Mouse (Mus musculus): ENCODE data around the gene Ankub1. TPM values are rescaled to one million over a fixed set of nuclear protein-coding genes. Genes with fewer than 3 reads are reported as not detected.

The Ankub1 gene
- 0.27 and 0.37 TPM in 2 replicates for polyA plus RNA-seq (2015; fragmentation: Nextera tagmentation; extraction: Ambion mirVana)

GRCm38 (mm10) chr3:57692719-57693118, at the start of gene Ankub1:
TSS of gene Ankub1 (minus strand) at chr3:57692799.
- Histone ChIP-seq H3K27ac (replicated peaks) (no peak within 1 kb of the TSS), H3K4me1 (replicated peaks) (no peaks in the 10 kb centered on the region), H3K4me2 (no peak within 1 kb of the TSS), H3K27me3 (no peaks in the 10 kb centered on the region), H3K9me3 (no peaks in the 10 kb centered on the region), H3K36me3 (no peaks in the 10 kb centered on the region), H3K9ac (no peak within 1 kb of the TSS), H3K4me3 (no peak within 1 kb of the TSS)
- ATAC-seq (ENCODE audit: low FRiP score, low read depth), result no peak
- WGBS, result 41% methylated on average over 2 of the region's 2 CpGs

GRCm38 (mm10) chr3:57739830-57740229, 47.2 kb upstream of the Ankub1 start:
- no peak overlapping the region for H3K4me2 ChIP-seq
- ATAC-seq (ENCODE audit: low FRiP score, low read depth), result no peak
- WGBS, result 98% methylated on average over 1 of the region's 1 CpGs

GRCm38 (mm10) chr3:57736419-57737095, 44.0 kb upstream of the Ankub1 start:
- WGBS, result 2% methylated on average over 13 of the region's 13 CpGs
- Histone ChIP-seq H3K27me3 (no peaks in the 10 kb centered on the region), H3K27ac (replicated peaks) (peak overlapping the region; percentile 94), H3K4me3 (peak overlapping the region; percentile 83), H3K36me3 (no peaks in the 10 kb centered on the region), H3K4me1 (replicated peaks) (peaks cover 22% of the 10 kb centered on the region), H3K9me3 (no peaks in the 10 kb centered on the region), H3K9ac (peak overlapping the region; percentile 75), H3K4me2 (peak overlapping the region; percentile 77)
- ATAC-seq (ENCODE audit: low FRiP score, low read depth), result no peak

More at GRCm38 (mm10) chr3:57739830-57740229, 47.2 kb upstream of the Ankub1 start:
- no peak overlapping the region for H3K4me3 ChIP-seq
- peaks cover 21% of the 10 kb centered on the region for H3K4me1 ChIP-seq (replicated peaks)
- no peaks in the 10 kb centered on the region for H3K9me3 ChIP-seq
- no peaks in the 10 kb centered on the region for H3K36me3 ChIP-seq
- H3K27me3 ChIP-seq, result no peaks in the 10 kb centered on the region
- no peak overlapping the region for H3K9ac ChIP-seq
- no peak overlapping the region for H3K27ac ChIP-seq (replicated peaks)

- ATAC-seq (ENCODE audit: low FRiP score, low read depth), result peak; percentile 100
- Histone ChIP-seq H3K9ac (peak within 1 kb of the TSS; percentile 75), H3K4me1 (replicated peaks) (peaks cover 22% of the 10 kb centered on the region), H3K27ac (replicated peaks) (peak within 1 kb of the TSS; percentile 94), H3K36me3 (no peaks in the 10 kb centered on the region), H3K27me3 (no peaks in the 10 kb centered on the region), H3K9me3 (no peaks in the 10 kb centered on the region), H3K4me3 (peak within 1 kb of the TSS; percentile 83), H3K4me2 (peak within 1 kb of the TSS; percentile 77)
- under 1% methylated on average over 59 of the region's 59 CpGs for WGBS
Measured at GRCm38 (mm10) chr3:57735511-57736370, 43.1 kb upstream of the Ankub1 start, which contains the start of gene Rnf13. TSS of gene Rnf13 (plus strand) at chr3:57736062.

GRCm38 (mm10) chr3:57732206-57732915, 39.8 kb upstream of the Ankub1 start:
- no peaks in the 10 kb centered on the region for H3K27me3 ChIP-seq
- 76% methylated on average over 5 of the region's 5 CpGs for WGBS
- no peaks in the 10 kb centered on the region for H3K36me3 ChIP-seq
- no peaks in the 10 kb centered on the region for H3K9me3 ChIP-seq
- no peak overlapping the region for H3K4me3 ChIP-seq
- no peak overlapping the region for H3K9ac ChIP-seq
- no peak overlapping the region for H3K4me2 ChIP-seq
- no peak overlapping the region for H3K27ac ChIP-seq (replicated peaks)
- H3K4me1 ChIP-seq (replicated peaks), result peaks cover 15% of the 10 kb centered on the region
- ATAC-seq (ENCODE audit: low FRiP score, low read depth), result no peak

GRCm38 (mm10) chr3:57714151-57714550, 21.6 kb upstream of the Ankub1 start:
- H3K27me3 ChIP-seq, result no peaks in the 10 kb centered on the region
- no peak overlapping the region for H3K4me3 ChIP-seq
- H3K36me3 ChIP-seq, result no peaks in the 10 kb centered on the region
- H3K9me3 ChIP-seq, result no peaks in the 10 kb centered on the region
- H3K9ac ChIP-seq, result no peak overlapping the region
- H3K4me2 ChIP-seq, result no peak overlapping the region
- H3K27ac ChIP-seq (replicated peaks), result no peak overlapping the region
- H3K4me1 ChIP-seq (replicated peaks), result no peaks in the 10 kb centered on the region
- no peak for ATAC-seq (ENCODE audit: low FRiP score, low read depth)
- WGBS, result 89% methylated on average over 6 of the region's 6 CpGs

- WGBS, result 96% methylated on average over 9 of the region's 9 CpGs
Measured at GRCm38 (mm10) chr3:57696779-57697178, 4.2 kb upstream of the Ankub1 start.

GRCm38 (mm10) chr3:57696249-57696648, 3.6 kb upstream of the Ankub1 start:
- Histone ChIP-seq H3K4me2 (no peak overlapping the region), H3K36me3 (no peaks in the 10 kb centered on the region), H3K4me3 (no peak overlapping the region), H3K27ac (replicated peaks) (no peak overlapping the region), H3K4me1 (replicated peaks) (no peaks in the 10 kb centered on the region), H3K9ac (no peak overlapping the region), H3K27me3 (no peaks in the 10 kb centered on the region), H3K9me3 (no peaks in the 10 kb centered on the region)
- no peak for ATAC-seq (ENCODE audit: low FRiP score, low read depth)
- WGBS, result 96% methylated on average over 4 of the region's 4 CpGs

More at GRCm38 (mm10) chr3:57696779-57697178, 4.2 kb upstream of the Ankub1 start:
- no peaks in the 10 kb centered on the region for H3K36me3 ChIP-seq
- no peak overlapping the region for H3K27ac ChIP-seq (replicated peaks)
- H3K4me3 ChIP-seq, result no peak overlapping the region
- no peak for ATAC-seq (ENCODE audit: low FRiP score, low read depth)
- H3K4me2 ChIP-seq, result no peak overlapping the region
- no peaks in the 10 kb centered on the region for H3K4me1 ChIP-seq (replicated peaks)
- no peaks in the 10 kb centered on the region for H3K27me3 ChIP-seq
- H3K9me3 ChIP-seq, result no peaks in the 10 kb centered on the region
- H3K9ac ChIP-seq, result no peak overlapping the region

GRCm38 (mm10) chr3:57691772-57692171, 827 bp downstream of the Ankub1 start:
- no peaks in the 10 kb centered on the region for H3K27me3 ChIP-seq
- H3K9ac ChIP-seq, result no peak overlapping the region
- WGBS, result 91% methylated on average over 4 of the region's 4 CpGs
- H3K4me1 ChIP-seq (replicated peaks), result no peaks in the 10 kb centered on the region
- no peak overlapping the region for H3K4me2 ChIP-seq
- H3K27ac ChIP-seq (replicated peaks), result no peak overlapping the region
- H3K9me3 ChIP-seq, result no peaks in the 10 kb centered on the region
- H3K36me3 ChIP-seq, result no peaks in the 10 kb centered on the region
- H3K4me3 ChIP-seq, result no peak overlapping the region
- ATAC-seq (ENCODE audit: low FRiP score, low read depth), result no peak

- no peak overlapping the region for H3K27ac ChIP-seq (replicated peaks)
- no peak overlapping the region for H3K4me3 ChIP-seq
- no peak overlapping the region for H3K4me2 ChIP-seq
- no peaks in the 10 kb centered on the region for H3K36me3 ChIP-seq
- no peaks in the 10 kb centered on the region for H3K4me1 ChIP-seq (replicated peaks)
- H3K9me3 ChIP-seq, result no peaks in the 10 kb centered on the region
- ATAC-seq (ENCODE audit: low FRiP score, low read depth), result no peak
- no peak overlapping the region for H3K9ac ChIP-seq
- H3K27me3 ChIP-seq, result no peaks in the 10 kb centered on the region
Measured at GRCm38 (mm10) chr3:57677786-57678185, 14.8 kb downstream of the Ankub1 start.

GRCm38 (mm10) chr3:57674075-57674474, 18.5 kb downstream of the Ankub1 start:
- no peaks in the 10 kb centered on the region for H3K9me3 ChIP-seq
- no peak overlapping the region for H3K4me3 ChIP-seq
- H3K4me2 ChIP-seq, result no peak overlapping the region
- no peak overlapping the region for H3K27ac ChIP-seq (replicated peaks)
- no peak for ATAC-seq (ENCODE audit: low FRiP score, low read depth)
- H3K27me3 ChIP-seq, result no peaks in the 10 kb centered on the region
- no peak overlapping the region for H3K9ac ChIP-seq
- 87% methylated on average over 2 of the region's 2 CpGs for WGBS
- H3K36me3 ChIP-seq, result no peaks in the 10 kb centered on the region
- no peaks in the 10 kb centered on the region for H3K4me1 ChIP-seq (replicated peaks)

GRCm38 (mm10) chr3:57673586-57673985, 19.0 kb downstream of the Ankub1 start:
- Histone ChIP-seq H3K4me1 (replicated peaks) (no peaks in the 10 kb centered on the region), H3K9ac (no peak overlapping the region), H3K36me3 (no peaks in the 10 kb centered on the region), H3K27me3 (no peaks in the 10 kb centered on the region), H3K9me3 (no peaks in the 10 kb centered on the region), H3K27ac (replicated peaks) (no peak overlapping the region), H3K4me2 (no peak overlapping the region), H3K4me3 (no peak overlapping the region)
- no peak for ATAC-seq (ENCODE audit: low FRiP score, low read depth)
- WGBS, result 92% methylated on average over 4 of the region's 4 CpGs

Measured in hindbrain, embryonic 15.5 days (tissue).